Mouse (Mus musculus) leukemia stem cell, adult 10-12 weeks (primary cell): Measurements from ENCODE around the gene Sp6. TPM values are rescaled to one million over a fixed set of nuclear protein-coding genes. Genes with fewer than 3 reads are reported as not detected.

ENCODE experiments used
- polyA plus RNA-seq: library from polyadenylated mRNA; stranded (reverse); fragments of >175 nt; gene quantifications from 2 replicates; pipeline ENCODE4 v1.2.3, GENCODE M21; 2012; ENCODE audit warnings: low replicate concordance

Gene Sp6
- polyA plus RNA-seq = 0.51 and 0.55 TPM in 2 replicates

DNA sequence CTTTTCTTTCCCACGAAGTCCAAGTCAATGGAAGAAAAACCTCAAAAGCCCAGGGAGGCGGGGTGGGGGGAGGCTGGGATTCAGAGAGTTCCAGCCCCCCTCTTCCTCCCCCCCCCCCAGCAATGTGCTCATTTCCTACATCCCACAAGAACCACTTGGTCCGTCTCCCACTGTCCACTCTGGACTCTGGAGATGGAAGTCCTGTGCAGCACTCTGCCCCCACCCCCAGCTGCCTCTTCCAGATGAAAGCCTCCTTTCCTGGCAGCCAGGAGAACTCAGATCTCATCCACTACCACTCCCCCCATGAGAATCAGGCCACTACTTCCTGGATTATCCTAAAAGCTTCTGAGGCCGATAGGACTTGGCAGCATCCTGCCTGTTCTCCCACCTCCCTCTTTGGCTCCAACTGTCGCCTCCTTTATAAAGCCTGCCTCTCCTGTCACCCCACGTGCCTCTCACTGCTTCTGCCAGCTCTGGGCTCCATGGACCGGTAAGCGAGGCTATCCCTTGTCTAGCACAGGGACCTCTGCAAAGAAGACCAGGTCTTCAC is at the start of gene Sp6:
TSS of gene Sp6 (plus strand) at position 274 of the 550 bp plus-strand sequence.

DNA sequence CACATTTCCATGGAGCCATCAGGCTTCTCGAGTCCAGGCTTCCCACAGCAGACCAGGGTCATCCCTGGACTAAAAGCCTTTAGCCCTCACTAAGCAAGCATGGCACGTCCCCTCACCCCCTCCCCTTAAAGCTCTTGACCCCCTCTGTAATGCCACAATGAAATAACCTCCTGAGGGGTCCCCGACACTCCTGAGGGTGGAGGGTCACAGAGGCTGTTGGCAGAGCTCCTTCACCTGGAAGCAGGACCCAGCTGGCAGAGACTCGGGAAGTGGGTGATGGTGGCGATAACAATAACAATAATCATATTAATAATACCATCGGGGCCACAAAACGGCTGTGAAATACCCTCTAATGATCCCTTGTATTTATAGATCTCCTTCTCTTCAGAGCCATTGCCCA is 30.3 kb upstream of the Sp6 start, which contains the start of gene Sp2:
TSS of gene Sp2 (minus strand) at position 101 of the 400 bp plus-strand sequence.

DNA sequence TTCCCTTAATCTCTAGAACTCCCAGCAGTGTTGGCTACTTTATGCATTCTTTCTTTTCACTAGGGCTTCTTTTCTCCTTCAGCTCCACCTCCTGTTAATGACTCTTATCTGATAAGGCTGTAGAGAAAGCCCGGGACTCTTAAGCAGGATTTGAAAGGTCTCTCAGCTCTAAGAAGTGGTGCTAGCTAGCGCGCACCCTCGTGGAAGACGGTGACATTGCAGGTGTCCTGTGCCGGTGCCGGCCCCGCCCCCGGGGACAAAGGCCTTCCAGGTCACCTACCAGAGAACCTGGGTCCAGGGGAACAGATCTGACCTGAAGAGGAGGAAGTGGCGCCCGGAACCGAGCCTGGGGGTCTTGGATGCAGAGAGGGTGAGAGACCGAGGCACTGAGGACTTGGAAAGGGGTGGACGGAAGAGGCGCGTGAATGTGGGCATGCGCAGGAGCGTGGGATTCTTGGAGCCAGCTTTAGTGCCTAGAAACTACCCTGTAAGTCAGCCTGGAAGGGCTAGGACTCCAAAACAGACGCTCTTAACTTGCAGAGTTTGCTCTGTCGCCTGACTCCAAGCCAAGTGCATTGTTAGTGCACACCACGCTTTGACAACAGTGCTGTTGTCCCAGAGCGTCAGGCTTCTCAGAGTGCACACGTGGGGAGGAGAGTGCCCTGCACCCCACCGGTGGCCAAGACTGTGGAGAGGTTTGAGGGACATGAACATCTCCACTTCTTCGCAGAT is 16.7 kb downstream of the Sp6 start, which contains the start of gene Scrn2:
TSS of gene Scrn2 (plus strand) at position 253 of the 732 bp plus-strand sequence.

DNA sequence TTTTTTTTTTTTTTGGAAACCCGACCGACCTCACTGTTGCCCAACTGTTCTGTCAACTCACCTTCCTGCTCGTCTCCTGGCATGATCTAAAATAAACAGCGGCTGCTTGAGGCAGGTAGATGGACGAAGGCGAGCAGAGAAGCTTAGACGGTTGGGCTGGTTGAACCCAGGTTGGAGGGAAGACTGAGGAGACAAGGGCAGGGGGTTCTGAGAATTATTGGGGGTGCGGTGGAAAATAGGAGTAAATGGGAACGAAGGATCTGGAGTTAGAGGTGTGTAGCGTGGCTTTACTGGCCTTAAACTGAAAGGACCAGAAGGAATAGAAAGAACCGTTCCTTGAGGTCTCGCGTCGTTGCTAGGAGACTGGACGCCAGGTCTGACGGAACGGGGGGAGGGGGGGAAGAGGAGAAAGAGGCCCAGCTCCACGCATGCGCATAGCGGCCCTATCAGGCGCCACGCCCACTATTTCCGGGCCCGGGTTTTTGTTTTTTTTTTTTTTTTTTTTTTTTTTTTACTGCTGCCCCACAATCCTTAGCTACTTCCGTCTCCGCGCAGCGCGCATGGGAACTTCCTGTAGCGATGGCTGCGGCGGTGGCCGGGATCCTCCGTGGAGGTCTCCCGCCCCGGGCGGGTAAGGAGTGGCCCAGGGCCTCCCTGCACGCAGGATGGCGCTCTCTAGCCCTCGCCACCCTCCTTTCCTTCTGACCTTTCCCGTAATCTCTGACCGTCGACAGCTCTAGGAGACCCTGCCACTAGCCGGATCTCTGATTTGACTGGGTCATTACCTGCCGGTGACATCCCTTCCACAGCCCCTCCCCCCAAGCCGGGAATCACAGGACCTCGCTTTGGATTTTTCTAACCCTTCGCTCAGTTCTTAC is 28.1 kb downstream of the Sp6 start, which contains the start of the genes Lrrc46 and Mrpl10:
TSS of gene Lrrc46 (minus strand) at position 386 of the 878 bp plus-strand sequence.
TSS of gene Mrpl10 (plus strand) at position 539 of the 878 bp plus-strand sequence.

DNA sequence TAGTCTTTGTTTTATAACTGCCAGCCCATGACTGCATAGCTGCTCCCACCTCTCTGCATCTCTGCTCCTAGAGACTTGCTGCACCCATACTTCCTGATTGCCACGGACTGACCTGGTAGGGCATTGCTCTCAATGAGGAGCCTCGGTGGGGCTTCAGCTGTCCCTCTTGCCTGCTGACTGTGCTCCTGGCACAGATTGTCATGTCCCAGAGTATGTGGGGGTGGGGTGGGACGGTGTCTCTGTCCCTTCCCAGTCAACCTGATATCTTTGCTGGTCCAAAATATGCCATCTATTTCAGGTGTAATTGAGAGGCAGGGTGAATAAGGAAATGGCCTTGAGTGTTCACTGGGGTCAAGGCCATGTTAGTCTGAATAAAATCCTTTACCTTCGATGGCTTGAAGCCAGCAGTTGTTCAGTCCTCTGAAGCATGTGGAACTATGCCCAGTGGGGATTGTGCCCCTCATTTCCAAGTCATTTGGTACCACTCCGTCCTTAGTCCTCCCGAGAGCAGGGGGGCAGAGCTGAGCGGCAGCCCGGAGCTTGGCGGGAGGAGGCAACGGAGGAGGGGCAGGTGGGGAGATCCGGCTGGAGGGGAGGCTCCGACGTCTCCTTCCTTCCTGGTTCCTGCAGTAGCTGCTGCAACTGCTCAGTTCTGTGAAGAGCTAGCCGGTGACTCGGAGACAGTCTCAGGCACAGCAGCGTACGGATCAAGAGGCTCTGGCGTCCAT is 37.2 kb downstream of the Sp6 start, which contains the start of gene Osbpl7:
TSS of gene Osbpl7 (plus strand) at position 413 of the 728 bp plus-strand sequence.

Other genes starting within 250 kb of the Sp6 start
- 9.8 and 15.4 TPM in 2 replicates for gene Snx11, start 235.8 kb upstream of the Sp6 start, polyA plus RNA-seq
- 40.4 and 54.9 TPM in 2 replicates for gene Cbx1, start 224.3 kb upstream of the Sp6 start, polyA plus RNA-seq
- 34.4 and 107 TPM in 2 replicates for gene Nfe2l1, start 183.4 kb upstream of the Sp6 start, polyA plus RNA-seq
- 2.1 and 3.9 TPM in 2 replicates for gene Copz2, start 163.5 kb upstream of the Sp6 start, polyA plus RNA-seq
- 12.3 and 25.9 TPM in 2 replicates for gene Cdk5rap3, start 96.9 kb upstream of the Sp6 start, polyA plus RNA-seq
- not detected in 2 replicates for gene Prr15l, start 85.3 kb upstream of the Sp6 start, polyA plus RNA-seq
- 13.1 and 20.4 TPM in 2 replicates for gene Pnpo, start 69.4 kb upstream of the Sp6 start, polyA plus RNA-seq
- gene Sp2, start 30.4 kb upstream of the Sp6 start, polyA plus RNA-seq = 90.0 and 123 TPM in 2 replicates
- 15.1 and 19.3 TPM in 2 replicates for gene Scrn2, start 16.5 kb downstream of the Sp6 start, polyA plus RNA-seq
- 0.13 TPM in 1 of 2 replicates, not detected in the other for gene Lrrc46, start 28.0 kb downstream of the Sp6 start, polyA plus RNA-seq
- gene Mrpl10, start 28.2 kb downstream of the Sp6 start, polyA plus RNA-seq = 29.9 and 38.4 TPM in 2 replicates
- gene Osbpl7, start 37.2 kb downstream of the Sp6 start, polyA plus RNA-seq = 8.0 and 21.9 TPM in 2 replicates
- 4.4 and 13.3 TPM in 2 replicates for gene Tbx21, start 101.9 kb downstream of the Sp6 start, polyA plus RNA-seq
- gene Tbkbp1, start 138.1 kb downstream of the Sp6 start, polyA plus RNA-seq = 13.8 and 20.3 TPM in 2 replicates
- gene Kpnb1, start 174.5 kb downstream of the Sp6 start, polyA plus RNA-seq = 34.2 and 43.7 TPM in 2 replicates